Mouse (Mus musculus) forebrain, embryonic 16.5 days (tissue): Measurements from ENCODE around the gene Dtx1. TPM values are rescaled to one million over a fixed set of nuclear protein-coding genes. Genes with fewer than 3 reads are reported as not detected.

Source experiments
- ATAC-seq: fragments of 200-750 bp; cut with Nextera tagmentation; 2 replicates; pipeline ENCODE4 v1.8.0; 2017; ENCODE audit warnings: mild to moderate bottlenecking, moderate library complexity
- H3K27ac ChIP-seq: fragments of 300-500 bp; sonication (generic); 2 replicates; pipeline ENCODE4 v1.5.1; 2014; ENCODE audit warnings: low read length, control low read depth
- H3K27me3 ChIP-seq: fragments of 300-500 bp; sonication (generic); replicated peaks from 2 replicates; pipeline ENCODE4 v1.6.1; 2014; ENCODE audit warnings: low read length; ENCODE audit not compliant: control insufficient read depth, insufficient read depth
- H3K36me3 ChIP-seq: fragments of 300-500 bp; sonication (generic); 2 replicates; pipeline ENCODE4 v1.6.1; 2014; ENCODE audit not compliant: control insufficient read depth, insufficient read depth
- H3K4me1 ChIP-seq: fragments of 300-500 bp; sonication (generic); replicated peaks from 2 replicates; pipeline ENCODE4 v1.6.1; 2014; ENCODE audit warnings: low read length; ENCODE audit not compliant: control insufficient read depth, insufficient read depth
- H3K4me2 ChIP-seq: fragments of 300-500 bp; sonication (generic); 2 replicates; pipeline ENCODE4 v1.6.1; 2014; ENCODE audit warnings: mild to moderate bottlenecking, low read length, control low read depth
- H3K4me3 ChIP-seq: fragments of 300-500 bp; sonication (generic); replicated peaks from 2 replicates; pipeline ENCODE4 v1.5.1; 2014; ENCODE audit warnings: mild to moderate bottlenecking, low read length, control low read depth
- H3K9ac ChIP-seq: fragments of 300-500 bp; sonication (generic); replicated peaks from 2 replicates; pipeline ENCODE4 v1.6.1; 2014; ENCODE audit warnings: low read depth, low read length, control low read depth
- H3K9me3 ChIP-seq: fragments of 300-500 bp; sonication (generic); 2 replicates; pipeline ENCODE4 v1.6.1; 2016; ENCODE audit warnings: low read length; ENCODE audit not compliant: control insufficient read depth
- WGBS: fragments of 180-500 bp; shearing (Covaris S2); extraction: QIAGEN DNeasy Blood & Tissue Kit; methylation state at CpG from one replicate; pipeline ENCODE4 v1.1.7; 2014; 5-methylcytosine and 5-hydroxymethylcytosine counted together
- polyA plus RNA-seq: library from polyadenylated mRNA; unstranded; fragments of >200 nt; fragmentation: Nextera tagmentation; extraction: Ambion mirVana; gene quantifications from 2 replicates; pipeline ENCODE4 v1.2.1, GENCODE M21; 2015

Gene Dtx1
- polyA plus RNA-seq, 1 experiment from 2014 or later, result 44.1 TPM

GRCm38 (mm10) chr5:120698181-120698580 lies 13.5 kb downstream of the Dtx1 start:
- Histone ChIP-seq H3K36me3 (peaks cover 9% of the 10 kb centered on the region; the same call in 1 of the 2 replicates), H3K4me1 (peaks cover 29% of the 10 kb centered on the region), H3K9me3 (no peaks in the 10 kb centered on the region), H3K9ac (no peak overlapping the region), H3K27ac (no peak overlapping the region), H3K4me2 (no peak overlapping the region), H3K4me3 (no peak overlapping the region), H3K27me3 (peaks cover 24% of the 10 kb centered on the region)
- no peak for ATAC-seq
- 68% methylated on average over 3 of the region's 3 CpGs for WGBS

- H3K27me3 ChIP-seq, result peaks cover 24% of the 10 kb centered on the region
- no peak overlapping the region for H3K27ac ChIP-seq
- H3K9me3 ChIP-seq, result no peaks in the 10 kb centered on the region
- no peak overlapping the region for H3K4me2 ChIP-seq
- H3K36me3 ChIP-seq, result peaks cover 11% of the 10 kb centered on the region
- no peak for ATAC-seq
- whole genome bisulfite sequencing, result 62% methylated on average over 4 of the region's 4 CpGs
- H3K4me1 ChIP-seq, result peaks cover 23% of the 10 kb centered on the region
- H3K4me3 ChIP-seq, result no peak overlapping the region
- no peak overlapping the region for H3K9ac ChIP-seq
These were observed 14.9 kb downstream of the Dtx1 start for GRCm38 (mm10) chr5:120696865-120697264.

GRCm38 (mm10) chr5:120696057-120696743 lies 15.5 kb downstream of the Dtx1 start:
- Histone ChIP-seq H3K27ac (no peak overlapping the region), H3K4me2 (no peak overlapping the region), H3K27me3 (peaks cover 24% of the 10 kb centered on the region), H3K36me3 (peaks cover 11% of the 10 kb centered on the region), H3K9ac (no peak overlapping the region), H3K4me3 (no peak overlapping the region), H3K4me1 (peaks cover 21% of the 10 kb centered on the region), H3K9me3 (no peaks in the 10 kb centered on the region)
- no peak for ATAC-seq
- WGBS, result 75% methylated on average over 16 of the region's 16 CpGs

- WGBS, result 5% methylated on average over 41 of the region's 41 CpGs
- peaks cover 14% of the 10 kb centered on the region for H3K4me1 ChIP-seq
- peaks cover 11% of the 10 kb centered on the region for H3K36me3 ChIP-seq
- ATAC-seq, result no peak
- peaks cover 24% of the 10 kb centered on the region for H3K27me3 ChIP-seq
- no peak overlapping the region for H3K27ac ChIP-seq
- H3K9me3 ChIP-seq, result no peaks in the 10 kb centered on the region
- H3K9ac ChIP-seq, result no peak overlapping the region
- no peak overlapping the region for H3K4me3 ChIP-seq
- no peak overlapping the region for H3K4me2 ChIP-seq
These were observed 17.0 kb downstream of the Dtx1 start for GRCm38 (mm10) chr5:120694695-120695074.

GRCm38 (mm10) chr5:120693931-120694694 lies 17.6 kb downstream of the Dtx1 start:
- peaks cover 11% of the 10 kb centered on the region for H3K36me3 ChIP-seq
- H3K9ac ChIP-seq, result no peak overlapping the region
- no peak overlapping the region for H3K27ac ChIP-seq
- no peak for ATAC-seq
- H3K27me3 ChIP-seq, result peaks cover 24% of the 10 kb centered on the region
- H3K4me1 ChIP-seq, result peaks cover 14% of the 10 kb centered on the region
- H3K9me3 ChIP-seq, result no peaks in the 10 kb centered on the region
- no peak overlapping the region for H3K4me3 ChIP-seq
- H3K4me2 ChIP-seq, result no peak overlapping the region
- WGBS, result 14% methylated on average over 38 of the region's 38 CpGs

GRCm38 (mm10) chr5:120692034-120692433 lies 19.7 kb downstream of the Dtx1 start:
- H3K27ac ChIP-seq, result no peak overlapping the region
- WGBS, result 81% methylated on average over 19 of the region's 19 CpGs
- H3K36me3 ChIP-seq, result peaks cover 15% of the 10 kb centered on the region

GRCm38 (mm10) chr5:120690417-120690816 lies 21.3 kb downstream of the Dtx1 start:
- Histone ChIP-seq H3K27ac (no peak overlapping the region), H3K4me3 (no peak overlapping the region), H3K36me3 (peaks cover 17% of the 10 kb centered on the region), H3K9me3 (no peaks in the 10 kb centered on the region), H3K9ac (no peak overlapping the region), H3K4me2 (no peak overlapping the region), H3K4me1 (peaks cover 6% of the 10 kb centered on the region), H3K27me3 (peaks cover 16% of the 10 kb centered on the region)
- WGBS, result 70% methylated on average over 4 of the region's 4 CpGs
- ATAC-seq, result no peak

More at GRCm38 (mm10) chr5:120692034-120692433, 19.7 kb downstream of the Dtx1 start:
- Histone ChIP-seq H3K4me2 (no peak overlapping the region), H3K9ac (no peak overlapping the region), H3K4me1 (peaks cover 6% of the 10 kb centered on the region), H3K9me3 (no peaks in the 10 kb centered on the region), H3K4me3 (no peak overlapping the region), H3K27me3 (peaks cover 24% of the 10 kb centered on the region)
- ATAC-seq, result no peak

- peaks cover 14% of the 10 kb centered on the region for H3K36me3 ChIP-seq
- no peaks in the 10 kb centered on the region for H3K4me1 ChIP-seq
- H3K4me3 ChIP-seq, result no peak overlapping the region
- 65% methylated on average over 4 of the region's 4 CpGs for WGBS
- ATAC-seq, result no peak
- no peak overlapping the region for H3K4me2 ChIP-seq
- no peak overlapping the region for H3K27ac ChIP-seq
- H3K9me3 ChIP-seq, result no peaks in the 10 kb centered on the region
- no peak overlapping the region for H3K9ac ChIP-seq
- peaks cover 3% of the 10 kb centered on the region; the same call in 1 of the 2 replicates for H3K27me3 ChIP-seq
These were observed 23.3 kb downstream of the Dtx1 start for GRCm38 (mm10) chr5:120688434-120688833.

GRCm38 (mm10) chr5:120687897-120688296 lies 23.8 kb downstream of the Dtx1 start:
- Histone ChIP-seq H3K27ac (no peak overlapping the region), H3K4me3 (no peak overlapping the region), H3K4me2 (no peak overlapping the region), H3K9me3 (no peaks in the 10 kb centered on the region), H3K36me3 (peaks cover 14% of the 10 kb centered on the region), H3K4me1 (0 out of 2 replicates have a peak, but pooled peaks cover 2% of the 10 kb centered on the region), H3K9ac (no peak overlapping the region), H3K27me3 (0 out of 2 replicates have a peak, but pooled peaks cover 3% of the 10 kb centered on the region)
- WGBS, result 94% methylated on average over 5 of the region's 5 CpGs
- no peak for ATAC-seq
